Mouse (Mus musculus): ENCODE results near the gene Sema4a.

- no peak for TF ChIP-seq EP300 (optimal IDR thresholded peaks at IDR 0.05)
- TF ChIP-seq CTCF (IDR thresholded peaks at IDR 0.05; ENCODE audit: low read depth), result no peak
Measured at GRCm38 (mm10) chr3:88450379-88451131, 10.4 kb downstream of the Sema4a start.
